Mouse (Mus musculus): Measurements from ENCODE around the gene Zfp423. TPM values are rescaled to one million over a fixed set of nuclear protein-coding genes. Genes with fewer than 3 reads are reported as not detected.
"Not testable (repeated sequence)": the region's sequence is repeated elsewhere in the genome, so short reads cannot be mapped to it uniquely, and the experiment has no call there.

Zfp423 gene
- total RNA-seq, 1 experiment from 2014 or later = not detected

DNA sequence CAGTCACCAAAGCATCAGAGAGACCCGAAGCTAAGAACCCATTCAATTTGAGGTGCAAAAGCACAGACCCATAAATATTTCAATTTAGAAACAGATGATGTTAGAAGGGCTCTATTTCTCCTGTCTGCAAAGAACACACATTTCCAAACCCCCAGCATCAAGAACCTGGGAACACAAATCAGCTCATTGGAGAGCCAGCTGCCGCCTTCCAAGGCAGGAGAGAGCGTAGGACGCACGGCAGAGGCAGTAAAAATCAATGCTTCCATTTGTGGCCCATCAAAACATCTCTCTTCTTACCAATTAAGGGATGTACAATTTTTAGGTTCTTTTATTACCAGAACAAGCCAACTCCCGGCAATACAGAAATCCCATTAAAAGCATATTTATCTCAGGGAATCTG is 98.5 kb downstream of the Zfp423 start:
- ATAC-seq (ENCODE audit: extremely low read depth, insufficient number of reproducible peaks, low FRiP score, poor library complexity, severe bottlenecking) = no peak

DNA sequence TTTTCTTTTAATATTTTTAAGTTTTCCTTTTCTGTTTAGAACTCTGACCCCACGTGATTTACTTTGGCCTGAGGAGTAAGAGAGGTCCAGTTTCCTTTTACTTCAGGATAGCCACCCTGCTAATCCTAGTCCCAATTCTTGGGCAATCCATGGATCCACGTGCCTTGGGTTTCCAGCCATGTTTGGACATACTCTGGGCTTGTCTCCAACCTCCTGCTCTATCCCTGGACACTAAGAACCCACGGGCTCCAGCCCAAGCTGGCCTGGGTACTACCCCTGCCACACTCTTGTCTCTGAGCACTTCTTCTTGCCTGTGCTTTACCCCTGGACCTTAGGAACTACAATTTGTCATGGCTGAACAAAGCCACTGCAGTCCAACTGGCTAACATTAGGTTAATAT is 107.5 kb downstream of the Zfp423 start:
- no peak for ATAC-seq (ENCODE audit: extremely low read depth, insufficient number of reproducible peaks, low FRiP score, poor library complexity, severe bottlenecking)

DNA sequence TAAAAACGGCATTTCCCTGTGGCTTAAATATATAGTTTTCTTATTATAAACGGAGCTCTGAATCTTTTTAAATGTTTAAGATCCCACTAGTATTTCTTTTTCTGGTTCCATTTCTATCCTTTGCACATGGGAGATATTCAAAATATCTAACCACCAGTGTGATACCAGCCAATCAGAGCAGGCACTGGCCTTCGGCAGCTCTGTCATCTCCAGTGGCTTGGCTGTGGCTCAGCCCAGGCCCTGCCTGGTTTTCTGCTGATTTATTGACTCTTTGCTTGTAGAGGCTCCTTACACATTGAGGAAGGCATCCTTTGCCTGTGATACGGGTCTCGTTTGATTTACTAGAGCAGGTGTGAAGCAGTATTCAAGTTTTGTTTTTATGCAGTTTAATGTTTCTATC is 108.0 kb downstream of the Zfp423 start:
- ATAC-seq (ENCODE audit: extremely low read depth, insufficient number of reproducible peaks, low FRiP score, poor library complexity, severe bottlenecking) = no peak

DNA sequence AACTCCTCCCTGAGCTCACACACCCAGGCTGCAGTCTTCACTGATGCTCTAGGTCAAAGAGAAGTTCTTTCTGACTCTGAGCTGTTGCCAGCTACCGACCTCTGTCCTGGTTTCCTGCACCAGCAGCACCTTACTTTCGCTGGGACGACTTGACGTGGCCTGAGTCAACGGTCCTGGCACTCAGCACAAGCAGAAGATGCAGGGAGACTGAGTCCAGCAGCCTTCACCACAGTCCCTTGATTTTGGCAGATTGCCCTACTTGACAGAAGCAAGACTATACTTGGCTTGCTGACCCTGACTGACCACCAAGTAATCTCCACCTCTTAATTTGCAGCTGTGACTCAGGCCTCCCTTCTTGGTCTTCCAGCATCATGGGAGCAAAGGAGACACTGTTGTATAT is 110.6 kb downstream of the Zfp423 start:
- no peak for ATAC-seq (ENCODE audit: extremely low read depth, insufficient number of reproducible peaks, low FRiP score, poor library complexity, severe bottlenecking)

DNA sequence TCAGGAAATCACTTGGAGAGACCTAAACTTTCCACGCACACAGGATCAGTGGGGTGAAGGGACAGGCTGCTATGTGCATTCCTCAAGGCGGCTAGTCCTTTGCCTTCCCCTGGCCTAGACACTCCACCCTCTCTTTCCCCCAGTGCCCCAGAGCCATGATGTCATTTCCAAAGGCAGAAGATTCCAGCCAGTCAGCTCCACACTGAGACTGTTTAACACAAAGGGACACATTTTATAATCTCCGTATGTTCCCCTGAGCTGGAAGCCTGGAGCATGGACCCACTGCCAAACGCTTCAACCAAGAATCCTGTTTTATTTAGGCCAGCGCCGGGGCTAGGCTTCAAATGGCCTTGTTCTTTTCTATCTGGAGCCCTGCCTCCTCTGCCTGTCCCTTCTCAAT is 111.6 kb downstream of the Zfp423 start:
- ATAC-seq (ENCODE audit: extremely low read depth, insufficient number of reproducible peaks, low FRiP score, poor library complexity, severe bottlenecking) = no peak

DNA sequence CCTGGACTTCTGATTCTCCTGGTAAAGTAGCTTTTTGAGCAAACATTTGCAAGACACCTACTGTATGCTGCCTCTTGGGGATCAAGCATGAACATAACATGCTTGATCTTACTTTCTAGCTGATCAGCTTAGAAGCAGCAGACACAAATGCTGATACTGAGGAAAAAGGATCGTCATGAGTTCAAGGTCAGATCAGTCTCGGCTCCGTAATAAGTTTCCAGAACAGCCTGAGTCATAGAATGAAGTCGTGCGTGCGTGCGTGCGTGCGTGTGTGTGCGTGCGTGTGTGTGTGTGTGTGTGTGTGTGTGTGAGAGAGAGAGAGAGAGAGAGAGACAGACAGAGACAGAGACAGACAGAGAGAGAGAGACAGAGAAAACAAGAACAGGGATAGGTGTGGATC is 117.3 kb downstream of the Zfp423 start:
- not testable (repeated sequence) for ATAC-seq (ENCODE audit: extremely low read depth, insufficient number of reproducible peaks, low FRiP score, poor library complexity, severe bottlenecking)

DNA sequence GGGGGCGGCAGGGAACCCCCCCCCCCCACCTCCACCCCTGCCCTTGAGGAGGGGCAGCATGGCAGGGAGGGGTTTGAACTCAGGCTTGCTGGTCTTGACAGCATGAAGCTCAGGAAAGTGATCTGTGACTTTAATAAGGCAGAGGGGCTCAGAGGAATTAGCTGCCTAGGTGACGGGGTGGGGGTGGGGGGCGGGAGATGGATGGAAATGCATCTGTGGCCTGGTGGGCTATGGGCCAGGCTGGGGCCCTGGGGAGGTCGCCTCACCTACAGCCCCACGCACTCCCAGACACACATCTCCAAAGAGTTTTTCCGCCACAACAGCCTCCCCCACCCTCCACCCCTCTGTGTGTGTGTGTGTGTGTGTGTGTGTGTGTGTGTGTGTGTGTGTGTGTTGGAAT is 122.1 kb downstream of the Zfp423 start:
- ATAC-seq (ENCODE audit: extremely low read depth, insufficient number of reproducible peaks, low FRiP score, poor library complexity, severe bottlenecking) = no peak

DNA sequence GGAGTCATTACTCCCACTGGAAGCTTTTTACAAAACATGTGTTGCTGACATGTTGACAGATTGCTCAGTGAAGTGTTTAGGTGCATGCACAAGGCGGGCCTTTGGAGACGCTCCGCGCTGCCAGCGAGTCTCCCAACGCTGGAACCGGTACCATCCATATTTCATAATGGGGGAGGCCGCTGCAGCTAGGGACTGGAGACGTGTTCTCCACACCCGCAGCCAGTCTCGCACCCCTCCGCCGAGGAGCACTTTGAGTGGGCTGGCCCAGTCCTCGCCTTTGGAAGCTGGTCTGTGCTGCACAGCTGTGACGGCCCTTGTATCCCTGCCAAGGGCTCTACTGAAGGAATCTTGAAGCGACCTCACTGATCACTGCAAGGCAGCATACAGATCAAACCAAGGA is 122.5 kb downstream of the Zfp423 start:
- no peak for ATAC-seq (ENCODE audit: extremely low read depth, insufficient number of reproducible peaks, low FRiP score, poor library complexity, severe bottlenecking)

DNA sequence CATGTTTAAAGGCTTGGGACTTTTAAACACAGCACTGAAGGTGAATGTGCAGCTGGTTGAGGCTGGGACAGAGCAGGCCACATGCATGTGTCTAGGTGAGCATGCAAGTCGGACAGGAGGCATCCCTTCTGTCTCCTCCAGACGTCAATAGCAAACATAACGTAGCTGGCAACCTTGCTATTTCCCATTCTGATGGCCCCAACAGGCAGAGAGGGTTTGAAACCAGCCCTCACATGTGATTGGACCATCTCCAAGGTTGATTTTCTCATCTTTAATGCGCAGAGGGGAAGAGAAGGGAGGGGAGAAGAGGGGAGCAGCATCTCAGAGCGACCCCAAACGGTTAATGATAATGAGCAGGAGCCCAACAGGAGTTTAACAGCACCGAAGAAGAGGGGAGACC is 123.5 kb downstream of the Zfp423 start:
- ATAC-seq (ENCODE audit: extremely low read depth, insufficient number of reproducible peaks, low FRiP score, poor library complexity, severe bottlenecking) = no peak

DNA sequence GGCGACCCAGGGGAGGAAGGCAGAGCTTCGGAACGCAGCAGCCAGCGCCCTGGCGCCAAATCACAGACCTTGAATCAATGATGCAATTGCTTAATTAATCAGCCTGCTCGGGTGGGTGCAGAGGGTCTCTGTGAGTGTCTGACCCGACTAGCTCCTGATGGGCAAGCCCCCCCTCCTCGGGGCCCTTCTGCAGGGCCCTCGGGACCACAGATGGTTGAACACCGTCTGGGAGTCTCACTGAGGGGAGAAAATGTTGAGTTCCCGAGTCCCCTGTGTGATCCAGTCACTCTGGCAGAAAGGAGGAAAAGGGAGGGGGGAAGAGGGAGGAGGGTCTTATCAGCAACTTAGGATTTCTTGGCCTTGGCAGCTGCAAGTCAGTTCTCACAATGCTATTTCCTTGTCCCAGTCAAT is 124.0 kb downstream of the Zfp423 start:
- ATAC-seq (ENCODE audit: extremely low read depth, insufficient number of reproducible peaks, low FRiP score, poor library complexity, severe bottlenecking) = no peak

DNA sequence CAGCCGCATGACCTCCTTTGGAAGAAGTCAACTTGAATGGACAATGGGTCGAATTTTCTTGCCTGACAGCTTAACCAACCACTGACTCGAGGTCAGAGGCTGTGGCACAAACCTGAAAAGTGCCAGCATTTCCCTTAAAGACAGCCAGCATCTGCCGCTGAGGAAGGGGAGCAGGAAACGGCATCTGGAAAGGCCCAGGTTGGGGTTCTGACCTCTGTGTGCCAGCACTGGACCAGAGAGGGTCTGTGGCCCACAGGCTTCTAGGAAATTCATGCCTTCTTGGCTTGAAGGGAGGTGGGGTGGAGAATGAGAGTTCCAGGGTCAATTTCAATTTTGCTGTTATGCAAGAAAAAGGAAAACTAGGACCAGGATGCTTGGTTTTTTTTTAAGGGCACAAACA is 124.7 kb downstream of the Zfp423 start:
- no peak for ATAC-seq (ENCODE audit: extremely low read depth, insufficient number of reproducible peaks, low FRiP score, poor library complexity, severe bottlenecking)

DNA sequence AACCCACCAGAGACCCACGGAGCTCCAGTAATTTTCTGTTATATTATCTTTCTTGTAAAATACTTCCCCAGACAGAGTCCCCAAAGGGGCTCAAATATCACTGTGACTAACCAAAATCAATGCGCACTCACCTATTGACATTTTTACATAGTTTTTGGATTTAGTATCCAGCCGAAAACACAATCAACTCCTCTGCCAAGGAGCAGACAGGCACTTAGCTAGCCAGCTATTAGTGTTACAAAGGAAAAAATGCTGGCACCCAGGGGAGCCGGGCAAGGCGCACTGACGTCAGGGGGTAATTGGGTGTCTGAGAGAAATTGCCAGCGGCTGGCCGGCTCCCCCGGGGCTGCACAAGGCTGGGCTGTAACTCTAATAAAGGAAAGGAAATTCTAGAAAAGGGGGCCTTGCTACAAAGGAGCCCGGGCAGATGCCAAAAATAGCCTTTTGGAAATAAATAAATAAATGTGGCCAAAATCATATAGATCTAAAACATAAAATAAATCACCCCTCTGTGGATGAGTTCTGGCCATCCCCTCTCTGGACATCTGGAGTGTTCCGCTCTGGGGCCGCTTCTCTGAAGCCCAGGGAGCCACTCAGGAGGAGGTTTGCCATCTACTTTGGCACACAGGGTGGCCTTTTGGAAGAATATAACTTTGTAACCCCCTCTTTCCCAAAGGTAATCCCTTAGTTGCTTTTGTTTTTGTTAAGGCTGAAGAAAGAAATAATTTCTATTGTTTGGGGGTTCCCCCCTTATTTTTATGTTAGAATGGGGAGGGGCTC is 125.4 kb downstream of the Zfp423 start:
- ATAC-seq (ENCODE audit: extremely low read depth, insufficient number of reproducible peaks, low FRiP score, poor library complexity, severe bottlenecking) = no peak

DNA sequence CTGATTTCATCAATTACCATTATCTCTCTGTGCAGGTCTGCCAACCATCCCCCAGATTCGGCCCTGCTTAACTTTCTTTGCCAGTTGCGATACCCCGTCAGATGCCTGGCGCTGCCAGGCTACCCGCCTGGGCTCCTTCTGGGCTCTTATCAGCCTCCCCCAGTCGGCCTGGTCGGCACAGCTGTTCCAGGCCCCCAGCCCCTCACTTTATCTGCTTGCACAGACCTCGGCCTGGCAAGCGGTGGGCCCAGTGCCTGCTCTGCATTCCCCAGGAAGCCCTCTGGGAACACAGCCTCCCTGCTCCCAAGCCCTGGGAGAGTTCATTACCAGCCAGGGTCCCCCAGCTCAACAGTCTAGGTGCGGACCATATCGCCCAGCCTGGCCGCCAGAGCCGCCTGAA is 126.1 kb downstream of the Zfp423 start:
- ATAC-seq (ENCODE audit: extremely low read depth, insufficient number of reproducible peaks, low FRiP score, poor library complexity, severe bottlenecking) = no peak

DNA sequence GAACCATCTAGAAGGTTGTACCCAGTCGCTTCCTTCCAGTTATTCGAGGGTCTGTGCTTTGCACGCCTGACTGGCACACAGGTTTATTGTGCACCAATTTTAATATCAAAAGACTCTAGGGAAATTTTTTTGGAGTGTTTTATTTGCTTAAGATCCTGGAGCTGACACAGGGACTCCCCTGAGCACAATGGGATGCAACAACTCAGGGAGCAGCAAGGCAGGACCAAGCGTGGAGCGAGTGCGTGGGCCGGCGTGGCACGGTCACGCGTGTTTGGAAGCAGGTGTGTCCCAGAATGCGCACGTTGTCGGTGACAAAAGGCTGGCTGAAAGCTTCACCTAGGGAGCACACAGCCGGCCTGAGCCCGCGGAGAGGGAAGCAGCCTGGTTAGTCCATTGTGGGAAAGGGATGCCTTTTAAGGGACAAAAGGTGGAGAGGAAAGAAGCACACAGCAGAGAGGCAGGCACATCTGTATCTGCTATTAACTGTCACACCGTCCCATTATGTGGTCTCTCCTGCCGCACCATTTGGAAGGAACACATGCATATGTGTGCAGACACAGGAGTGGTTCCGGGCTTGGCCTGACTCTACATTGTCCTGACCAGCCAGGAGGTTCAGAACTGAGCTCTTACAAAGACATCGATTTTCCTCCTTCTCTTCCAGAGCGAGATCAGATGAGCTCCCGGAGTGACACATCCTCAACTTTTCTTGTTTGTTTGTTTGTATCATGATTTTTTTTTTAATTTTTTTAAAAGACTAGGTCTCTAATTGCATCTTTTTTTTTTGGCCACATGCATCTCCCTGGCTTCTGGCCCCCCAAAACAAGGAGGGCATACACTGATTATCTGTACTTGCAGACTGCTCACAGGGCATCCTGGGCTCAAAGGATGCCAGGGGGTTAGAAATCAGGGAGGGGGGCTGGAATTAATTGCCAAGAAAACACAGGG is 126.7 kb downstream of the Zfp423 start:
- ATAC-seq (ENCODE audit: extremely low read depth, insufficient number of reproducible peaks, low FRiP score, poor library complexity, severe bottlenecking) = no peak

DNA sequence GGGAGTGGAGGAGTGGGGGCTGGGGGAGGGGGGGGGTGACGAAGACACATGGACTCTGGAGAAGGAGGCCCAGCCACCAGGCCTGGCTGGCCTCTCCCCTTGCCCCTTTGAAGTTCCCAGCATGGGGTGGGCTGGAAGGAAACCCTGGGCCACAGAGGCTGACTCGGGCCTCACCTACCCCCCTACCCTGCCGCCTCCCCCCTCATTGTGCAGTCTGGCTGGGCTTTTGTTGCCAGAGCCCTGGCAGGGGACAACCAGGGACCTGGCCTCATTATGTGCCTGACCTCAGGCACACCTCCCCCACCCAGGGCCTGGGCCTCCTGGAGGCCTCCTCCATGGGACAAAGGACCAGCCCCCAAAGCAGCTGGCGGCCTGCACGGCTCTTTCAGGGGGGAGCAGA is 127.8 kb downstream of the Zfp423 start:
- no peak for ATAC-seq (ENCODE audit: extremely low read depth, insufficient number of reproducible peaks, low FRiP score, poor library complexity, severe bottlenecking)

DNA sequence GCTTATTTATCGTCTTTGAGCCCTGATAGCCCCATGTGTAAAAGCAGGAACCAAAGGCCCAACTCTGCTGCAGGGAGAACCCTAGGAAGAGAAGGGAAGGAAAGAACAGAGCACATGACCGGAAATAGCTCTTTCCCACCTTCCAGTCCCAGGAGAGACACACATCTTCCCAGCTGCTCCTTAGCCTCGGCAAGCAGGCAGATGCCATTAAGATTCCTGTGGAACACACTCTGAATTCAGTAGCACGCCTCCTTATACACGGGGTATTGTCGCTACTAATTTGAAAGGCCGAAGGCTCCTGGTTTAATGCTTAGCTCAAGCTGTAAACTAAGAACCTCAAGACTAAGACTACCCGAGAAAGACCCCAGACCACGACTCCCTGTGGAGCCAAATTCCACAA is 128.3 kb downstream of the Zfp423 start:
- no peak for ATAC-seq (ENCODE audit: extremely low read depth, insufficient number of reproducible peaks, low FRiP score, poor library complexity, severe bottlenecking)

DNA sequence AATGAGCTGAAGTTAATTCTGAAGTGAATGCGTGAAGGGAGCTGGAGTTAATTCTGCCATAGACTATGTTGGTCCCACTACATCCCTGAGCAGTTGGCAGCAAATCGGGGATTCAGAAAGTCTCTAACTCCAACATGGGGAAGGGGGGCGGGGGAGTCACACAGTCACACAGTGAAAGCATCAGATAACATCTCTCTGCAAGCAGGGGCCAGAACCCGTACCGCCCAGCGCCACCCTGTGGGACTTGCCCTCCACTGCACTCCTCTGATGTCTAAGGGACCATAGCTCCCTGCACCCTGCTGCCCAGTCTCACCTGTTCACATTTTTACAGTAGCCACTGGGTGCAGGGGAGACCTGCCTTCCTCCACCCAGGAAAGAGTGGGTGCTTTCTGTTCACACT is 129.2 kb downstream of the Zfp423 start:
- no peak for ATAC-seq (ENCODE audit: extremely low read depth, insufficient number of reproducible peaks, low FRiP score, poor library complexity, severe bottlenecking)

DNA sequence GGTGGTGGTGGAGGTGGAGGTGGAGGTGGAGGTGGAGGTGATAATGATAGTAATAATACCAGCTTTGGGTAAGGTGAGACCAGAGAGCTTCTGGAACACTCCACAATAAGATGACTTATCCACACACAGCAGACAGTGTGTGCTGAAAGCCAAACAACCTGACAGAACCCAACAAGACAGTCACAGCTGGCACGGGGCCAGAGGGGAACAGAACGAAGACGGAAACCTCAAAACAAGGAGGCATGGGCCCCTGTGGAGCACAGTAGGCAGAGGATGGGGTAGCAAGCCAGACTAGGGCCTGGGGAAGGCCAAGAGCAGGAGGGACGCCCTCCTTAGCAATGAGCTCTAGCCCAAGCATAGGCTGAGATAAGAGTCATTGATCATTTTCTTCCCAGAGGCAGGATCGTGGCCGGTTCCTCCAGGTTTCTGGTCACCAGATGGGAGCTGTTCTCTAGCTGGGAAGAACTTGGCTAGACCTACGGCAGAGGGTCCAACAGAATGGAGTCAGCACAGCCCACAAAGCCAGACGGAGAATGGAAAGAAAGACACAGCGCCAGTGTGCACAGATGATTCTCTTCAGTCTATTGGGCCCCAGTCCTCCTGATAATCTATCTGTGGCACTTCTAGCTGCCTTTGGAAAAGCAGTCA is 133.3 kb downstream of the Zfp423 start:
- ATAC-seq (ENCODE audit: extremely low read depth, insufficient number of reproducible peaks, low FRiP score, poor library complexity, severe bottlenecking) = no peak

DNA sequence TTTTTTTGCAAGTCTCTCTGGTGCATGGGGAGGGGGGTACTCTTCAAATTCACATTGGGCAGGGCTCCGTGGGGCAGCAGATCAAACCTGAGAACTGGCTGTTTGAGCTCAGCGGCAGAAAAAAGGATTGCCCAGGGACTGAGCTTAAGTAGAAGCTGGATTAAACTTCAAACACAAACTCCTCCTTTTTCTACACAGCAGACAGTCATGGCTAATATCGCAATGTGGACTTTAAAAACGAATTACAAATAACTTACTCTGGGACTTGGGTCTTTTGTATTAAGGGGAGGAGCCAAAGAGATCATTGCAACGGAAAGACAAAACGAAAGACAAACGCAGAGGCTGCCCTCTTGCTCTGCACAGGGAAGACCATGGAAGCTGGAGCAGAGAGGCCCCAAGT is 136.2 kb downstream of the Zfp423 start:
- ATAC-seq (ENCODE audit: extremely low read depth, insufficient number of reproducible peaks, low FRiP score, poor library complexity, severe bottlenecking) = no peak

DNA sequence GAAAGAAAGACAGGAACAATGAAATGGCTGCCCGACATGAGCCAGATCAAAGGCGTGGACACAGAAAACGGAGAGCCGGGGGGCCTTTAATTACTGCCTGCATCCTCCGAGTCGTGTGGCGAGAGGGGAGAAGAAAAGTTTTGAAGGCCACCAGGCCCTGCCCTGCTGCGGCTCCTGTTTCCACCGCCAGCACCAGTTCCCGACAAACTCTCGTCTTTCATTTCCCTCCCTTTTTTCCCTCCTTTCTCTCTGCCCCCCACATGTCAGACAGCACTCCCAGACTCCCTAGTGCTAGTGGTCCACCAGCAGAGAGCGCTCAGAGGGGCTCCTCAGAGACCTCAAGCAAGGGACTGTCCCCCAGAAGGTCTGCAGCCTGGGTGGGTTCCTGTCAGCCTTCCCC is 136.7 kb downstream of the Zfp423 start:
- no peak for ATAC-seq (ENCODE audit: extremely low read depth, insufficient number of reproducible peaks, low FRiP score, poor library complexity, severe bottlenecking)

Data from neutrophil, adult 5-6 weeks (primary cell).